11 mouse cellular contexts compared by ENCODE assay signal in the genomic region with DNA sequence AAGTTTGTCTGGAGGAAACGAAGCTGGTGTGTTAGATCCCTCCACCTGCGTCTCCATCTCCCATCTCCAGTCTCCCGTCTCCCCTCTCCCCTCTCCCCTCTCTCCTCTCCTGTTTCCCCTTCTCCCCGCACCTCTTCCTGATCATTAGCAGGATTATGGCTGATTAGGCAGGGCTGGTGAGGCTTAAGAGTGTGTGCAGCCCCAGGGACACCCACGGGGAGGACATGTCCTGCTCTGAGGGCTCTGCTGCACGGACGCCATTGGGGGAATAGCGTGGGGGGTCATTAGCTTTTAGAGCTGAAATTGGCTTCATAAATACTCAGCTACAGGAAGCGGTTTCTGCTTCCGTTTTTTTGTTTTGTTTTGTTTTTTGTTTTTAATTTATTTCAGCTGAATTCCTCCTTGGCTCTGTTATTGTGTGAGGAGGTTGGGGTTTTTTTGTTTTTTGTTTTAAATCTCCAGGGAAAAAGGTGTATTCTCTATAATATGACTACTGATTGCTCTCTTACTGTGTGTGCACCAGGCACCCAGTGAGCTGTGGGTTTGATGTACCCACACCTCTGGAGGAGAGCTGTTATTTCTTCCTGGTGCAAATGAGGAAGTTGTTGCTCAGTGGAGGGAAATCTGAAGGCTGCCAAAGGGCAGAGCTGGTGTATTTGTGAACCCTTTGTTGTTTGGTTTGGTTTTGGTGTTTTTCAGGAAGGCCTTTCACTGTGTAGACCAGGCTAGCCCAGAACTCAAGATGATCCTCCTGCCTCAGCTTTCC. TPM values are rescaled to one million over a fixed set of nuclear protein-coding genes. Genes with fewer than 3 reads are reported as not detected.
A peak's percentile ranks its signal among the peaks of the same experiment; 100 is the strongest.
DNase-seq lines count a peak whose midpoint lies in the region; ATAC-seq and TF ChIP-seq lines count a peak whose summit lies in the region.
"Had no signal": no experiment of that assay in that cellular context is flagged by ENCODE, and none has a peak within 500 bp of the region (broad histone marks: within the 10 kb centered on the region; RNA-seq: fewer than 3 reads in every experiment).

No protein-coding gene starts in this region.

- H3K4me1 ChIP-seq in midbrain, embryonic 10.5 days = peaks cover 86% of the 10 kb centered on the region
- peaks cover 47% of the 10 kb centered on the region for H3K4me1 ChIP-seq in intestine, embryonic 15.5 days (replicated peaks)

- peaks cover 8% of the 10 kb centered on the region; the same call in 1 of the 2 replicates for H3K27me3 ChIP-seq in midbrain, embryonic 10.5 days (ENCODE audit: low read depth, poor library complexity, severe bottlenecking)
- H3K27me3 ChIP-seq in intestine, embryonic 15.5 days (replicated peaks) = no peaks in the 10 kb centered on the region

- intact Hi-C loops in gastrocnemius, adult 2 months (cut with DNase I) = loop anchor here (5.0 kb wide), 2 partner anchors 36 to 39 kb away; a partner anchor contains a TSS

- 42% methylated on average over 10 of the region's 10 CpGs for WGBS in midbrain, embryonic 10.5 days
- WGBS in intestine, embryonic 15.5 days = 56% methylated on average over 10 of the region's 10 CpGs

- H3K9me3 ChIP-seq in midbrain, embryonic 10.5 days (replicated peaks) = no peaks in the 10 kb centered on the region
- no peaks in the 10 kb centered on the region for H3K9me3 ChIP-seq in intestine, embryonic 15.5 days
- H3K9me3 ChIP-seq: lung, embryonic 15.5 days had no signal

- ATAC-seq in intestine, embryonic 15.5 days = no peak
- ATAC-seq: intestine, postnatal 0 days had no signal

- H3K4me3 ChIP-seq in gastrocnemius, adult 2 months = 0 out of 2 replicates have a peak overlapping the region, but pooled peaks have one; percentile 11
- no peak overlapping the region for H3K4me3 ChIP-seq in midbrain, embryonic 10.5 days
- no peak overlapping the region for H3K4me3 ChIP-seq in intestine, embryonic 15.5 days (replicated peaks)
- H3K4me3 ChIP-seq: lung, embryonic 15.5 days had no signal

- DNase-seq in gastrocnemius, adult 2 months = no peak
- no peak for DNase-seq in gastrocnemius, postnatal 25 days
- DNase-seq in thymus, postnatal 25 days = peak; percentile 42
- no peak for DNase-seq in thymus, postnatal 36 days
- no peak for DNase-seq in midbrain, embryonic 10.5 days (ENCODE audit: low spot score)
- DNase-seq in embryo, embryonic 9.5 days (ENCODE audit: extremely low spot score) = no peak
- DNase-seq in cerebellum, postnatal 4 days (ENCODE audit: low spot score in 2 of 2) = no peak
- DNase-seq: cerebellum, adult 11-12 months had no signal

- TF ChIP-seq CTCF in gastrocnemius, adult 2 months (IDR thresholded peaks at IDR 0.05) = no peak

- no peaks in the 10 kb centered on the region for H3K36me3 ChIP-seq in midbrain, embryonic 10.5 days
- no peaks in the 10 kb centered on the region for H3K36me3 ChIP-seq in intestine, embryonic 15.5 days
- H3K36me3 ChIP-seq: lung, embryonic 15.5 days had no signal

- peak overlapping the region; percentile 71 for H3K27ac ChIP-seq in gastrocnemius, adult 2 months
- peak overlapping the region; percentile 63; the same call in 1 of the 2 replicates for H3K27ac ChIP-seq in midbrain, embryonic 10.5 days (replicated peaks)
- no peak overlapping the region for H3K27ac ChIP-seq in intestine, embryonic 15.5 days
- H3K27ac ChIP-seq: lung, embryonic 15.5 days had no signal

- H3K4me2 ChIP-seq in intestine, embryonic 15.5 days (replicated peaks) = no peak overlapping the region; the same call in 1 of the 2 replicates
- H3K4me2 ChIP-seq: lung, embryonic 15.5 days had no signal

- no peak overlapping the region for H3K9ac ChIP-seq in intestine, embryonic 15.5 days
- H3K9ac ChIP-seq: lung, embryonic 15.5 days had no signal

RNA-seq across cellular contexts. Expression of a gene that starts 40.6 kb away (rescaled TPM):
- total RNA-seq in gastrocnemius, adult 2 months (2021) = 1 to 10 TPM; 5.1 to 6.4 TPM
- total RNA-seq in gastrocnemius, postnatal 25 days (2021) = 1 to 10 TPM; 6.0 to 7.5 TPM
- 28.1 and 30.7 TPM in 2 replicates for polyA plus RNA-seq in midbrain, embryonic 10.5 days (2016; fragmentation: Nextera tagmentation; extraction: Ambion mirVana)
- polyA plus RNA-seq in intestine, embryonic 15.5 days (2015; fragmentation: Nextera tagmentation; extraction: Ambion mirVana) = 19.3 and 20.3 TPM in 2 replicates
